Mouse (Mus musculus): ENCODE results near the gene Cep126. TPM values are rescaled to one million over a fixed set of nuclear protein-coding genes. Genes with fewer than 3 reads are reported as not detected.

Cep126 gene
- polyA plus RNA-seq (2014; fragmentation: Illumina TruSeq; extraction: RNeasy Lipid Tissue Mini Kit (QIAGEN cat#74804)), result 30.5 TPM

GRCm38 (mm10) chr9:8134117-8134574 is at the start of gene Cep126:
Gene Cep126, minus strand, starts transcription at chr9:8134294.

GRCm38 (mm10) chr9:8042338-8043043 is 91.6 kb downstream of the Cep126 start, which contains the start of gene Cfap300:
Gene Cfap300, minus strand, starts transcription at chr9:8042823.

Other genes starting within 250 kb of the Cep126 start
- gene Yap1, start 129.7 kb downstream of the Cep126 start, polyA plus RNA-seq (2014; fragmentation: Illumina TruSeq; extraction: RNeasy Lipid Tissue Mini Kit (QIAGEN cat#74804)), result 142 TPM
- 29.3 TPM for gene Cfap300, start 91.5 kb downstream of the Cep126 start, polyA plus RNA-seq (2014; fragmentation: Illumina TruSeq; extraction: RNeasy Lipid Tissue Mini Kit (QIAGEN cat#74804))